Mouse (Mus musculus) ovary, adult 2 months (tissue): Measurements from ENCODE around the gene Prdm4. TPM values are rescaled to one million over a fixed set of nuclear protein-coding genes. Genes with fewer than 3 reads are reported as not detected.

Experiments
- polyA plus RNA-seq: library from polyadenylated mRNA; depleted of rRNA; stranded (reverse); fragments of >200 nt; gene quantifications from 2 replicates; pipeline ENCODE4 v1.2.3, GENCODE M21; 2012; rRNA removed

Prdm4 gene
- polyA plus RNA-seq: 37.5 and 40.9 TPM in 2 replicates

DNA sequence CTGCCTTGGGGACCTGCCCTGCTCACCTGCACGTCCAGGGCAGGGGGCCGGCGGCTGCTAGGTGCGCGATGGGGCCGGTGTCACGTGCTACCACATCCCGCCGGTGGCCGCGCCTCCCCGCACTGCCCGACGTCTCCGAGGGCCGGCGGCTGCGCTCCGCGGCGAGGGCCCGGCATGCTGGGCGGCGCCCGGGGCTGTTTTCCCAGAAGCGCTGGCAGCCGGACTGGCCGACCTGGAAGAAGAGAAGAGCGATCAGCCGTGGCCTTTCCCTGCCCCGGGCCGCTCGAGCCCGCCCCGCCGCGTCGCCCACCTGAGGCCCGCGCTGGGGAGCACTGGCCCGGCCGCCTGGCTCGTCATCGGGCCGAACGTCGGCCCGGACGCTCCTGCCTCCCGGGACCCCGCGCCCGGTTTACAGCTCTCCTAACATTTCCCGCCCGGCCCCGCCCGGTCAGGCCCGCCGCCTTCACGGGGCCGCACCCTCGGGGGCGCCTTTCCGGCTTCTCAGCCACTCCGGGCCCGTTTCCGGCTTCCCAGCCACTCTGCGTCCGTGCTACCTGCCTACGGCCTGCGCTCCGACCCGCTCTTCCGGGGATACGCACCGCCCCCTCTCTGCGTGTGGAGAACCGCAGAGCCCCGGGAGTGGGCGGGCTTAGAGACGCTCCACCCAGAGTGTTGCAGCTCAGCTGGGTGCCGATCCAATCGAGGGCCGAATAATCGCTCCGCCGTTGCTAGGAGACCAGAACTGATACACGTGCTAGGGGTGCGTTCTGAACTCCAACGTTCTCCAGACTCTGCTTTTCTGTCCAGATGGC lies at the start of gene Prdm4:
Gene Prdm4, minus strand, starts transcription at position 645 of the 812 bp plus-strand sequence.

GRCm38 (mm10) chr10:85957464-85957950 lies 40.6 kb upstream of the Prdm4 start, which contains the start of gene Rtcb:
TSS of gene Rtcb (minus strand) at chr10:85957823.

DNA sequence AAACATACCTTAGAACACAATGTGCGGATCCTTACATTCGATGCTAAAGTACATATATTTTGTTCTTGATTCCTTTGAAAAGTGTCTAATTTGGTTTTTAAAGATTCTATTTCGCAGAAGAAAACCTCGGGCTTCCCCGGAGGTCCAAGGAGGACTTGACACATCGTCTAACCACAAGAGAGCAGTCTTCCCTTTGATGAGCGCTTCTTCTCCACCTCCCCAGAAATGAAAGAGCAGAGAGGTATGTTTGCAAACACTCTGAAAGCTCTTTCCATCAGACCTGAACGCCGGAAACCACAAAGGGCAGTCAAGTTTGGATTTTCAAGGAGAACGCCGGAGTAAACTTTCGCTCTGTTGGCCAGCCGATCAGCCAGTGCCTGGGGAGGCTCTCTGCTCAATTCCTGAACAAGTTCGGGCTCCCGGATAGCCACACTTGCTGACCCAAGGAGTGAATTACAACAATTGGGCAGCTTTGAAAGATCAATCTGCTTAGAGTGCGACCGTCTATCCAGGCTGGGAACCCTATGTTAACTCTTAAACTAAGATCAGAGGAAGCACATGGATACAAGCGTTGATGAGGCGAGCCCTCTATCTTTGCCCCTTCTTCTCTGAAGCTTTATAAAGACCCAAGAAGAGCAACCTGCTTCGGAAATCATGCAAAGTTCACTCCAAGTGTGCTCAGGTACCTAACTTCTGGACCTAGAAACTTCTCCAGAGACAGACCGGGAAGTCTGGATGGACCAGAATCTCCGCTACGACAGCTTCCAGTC lies 10.9 kb upstream of the Prdm4 start, which contains the start of gene Ascl4:
Gene Ascl4, plus strand, starts transcription at position 6 of the 770 bp plus-strand sequence.

Other genes with a start within 250 kb of the Prdm4 start
- gene Pwp1, start 87.6 kb downstream of the Prdm4 start, polyA plus RNA-seq: 10.0 and 13.7 TPM in 2 replicates
- 0.17 and 0.18 TPM in 2 replicates for gene Ascl4, start 10.5 kb upstream of the Prdm4 start, polyA plus RNA-seq
- gene Rtcb, start 40.7 kb upstream of the Prdm4 start, polyA plus RNA-seq: 39.2 and 60.4 TPM in 2 replicates
- 0.64 and 0.78 TPM in 2 replicates for gene Bpifc, start 94.8 kb upstream of the Prdm4 start, polyA plus RNA-seq
- gene Fbxo7, start 104.8 kb upstream of the Prdm4 start, polyA plus RNA-seq: 22.0 and 32.4 TPM in 2 replicates